Mouse (Mus musculus) kidney, adult 8-10 months (tissue): ENCODE data around the gene Sik2.

Experiments
- DNase-seq, 2 experiments: peaks; one replicate each; pipeline ENCODE4 v3.0.0; 2022

Gene Sik2

DNA sequence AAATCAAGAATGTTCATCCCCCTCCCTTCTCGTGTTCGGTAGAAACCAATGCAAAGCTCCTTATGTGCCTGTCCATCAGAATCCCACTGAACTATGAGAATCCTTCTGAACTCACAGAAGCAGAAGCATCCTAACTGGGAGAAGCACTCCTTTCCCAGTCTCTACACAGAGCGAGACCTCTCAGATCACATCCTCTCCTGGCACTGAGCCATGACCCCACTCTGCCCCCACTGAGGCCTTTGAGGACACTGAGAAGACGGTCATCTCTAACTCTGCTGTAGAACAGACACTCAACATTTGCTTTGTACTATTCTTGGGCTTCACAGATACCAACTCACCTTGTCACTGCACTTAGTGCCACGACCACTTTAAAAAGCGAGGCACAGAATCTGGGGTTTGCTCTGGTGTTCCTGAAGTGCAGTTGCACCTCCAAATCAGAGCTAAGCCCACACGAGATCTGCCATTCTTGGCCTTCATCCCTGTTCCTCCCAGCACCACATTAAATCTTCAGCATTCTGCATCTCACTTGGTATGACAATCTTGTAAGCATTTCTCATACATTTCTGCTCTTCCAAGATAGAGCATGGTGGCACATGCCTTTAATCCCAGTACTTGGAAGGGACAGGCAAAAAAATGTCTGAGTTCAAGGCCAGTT, 96.9 kb downstream of the Sik2 start:
- DNase-seq: no peak

DNA sequence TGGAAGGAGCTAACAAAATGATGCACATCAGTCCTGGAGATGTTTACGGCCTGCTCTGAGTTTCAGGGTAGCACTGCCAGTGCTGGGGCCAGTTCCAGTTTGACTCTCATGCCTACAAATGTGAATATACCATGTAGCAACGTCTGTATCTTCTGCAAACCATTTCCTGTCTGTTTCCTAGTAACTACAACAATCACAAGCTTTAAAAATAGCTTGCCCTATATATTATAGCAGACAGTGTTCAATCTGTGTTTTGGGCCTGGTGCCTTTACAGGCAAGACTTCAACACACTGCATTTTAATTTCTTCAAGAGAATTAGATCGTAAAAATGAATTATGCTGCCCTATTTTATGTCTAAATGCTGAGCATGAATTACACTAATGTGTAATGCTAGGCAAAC, 103.6 kb downstream of the Sik2 start:
- no peak for DNase-seq

DNA sequence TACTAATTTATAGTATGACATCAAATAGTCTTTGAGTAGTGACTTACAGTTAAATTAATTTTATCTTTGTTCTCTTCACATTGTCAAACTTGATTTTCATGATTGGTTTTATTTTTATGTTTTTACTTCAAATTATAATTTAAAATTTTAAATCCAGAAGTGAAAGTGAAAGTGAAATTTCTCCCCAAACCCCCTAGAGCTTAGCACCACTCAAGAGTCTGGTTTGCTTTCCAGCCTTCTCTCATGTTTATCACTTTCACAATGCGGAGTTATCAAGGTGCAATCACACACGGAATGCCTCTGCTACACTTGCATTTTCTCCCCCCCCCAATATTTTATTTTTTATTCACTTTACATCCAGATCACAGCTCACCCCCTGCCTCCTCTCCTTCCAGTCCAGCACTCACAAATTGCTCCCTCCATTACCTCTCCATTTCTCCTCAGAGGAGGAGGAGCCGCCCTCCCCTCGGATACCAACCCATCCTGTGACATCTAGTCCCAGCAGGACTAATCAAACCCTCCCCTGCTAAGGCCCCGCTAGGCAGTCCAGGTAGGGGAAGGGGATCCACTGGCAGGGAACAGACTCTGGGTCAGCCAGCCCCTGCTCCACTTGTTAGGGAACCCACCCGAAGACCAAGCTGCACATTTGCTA, 104.6 kb downstream of the Sik2 start:
- no peak for DNase-seq

DNA sequence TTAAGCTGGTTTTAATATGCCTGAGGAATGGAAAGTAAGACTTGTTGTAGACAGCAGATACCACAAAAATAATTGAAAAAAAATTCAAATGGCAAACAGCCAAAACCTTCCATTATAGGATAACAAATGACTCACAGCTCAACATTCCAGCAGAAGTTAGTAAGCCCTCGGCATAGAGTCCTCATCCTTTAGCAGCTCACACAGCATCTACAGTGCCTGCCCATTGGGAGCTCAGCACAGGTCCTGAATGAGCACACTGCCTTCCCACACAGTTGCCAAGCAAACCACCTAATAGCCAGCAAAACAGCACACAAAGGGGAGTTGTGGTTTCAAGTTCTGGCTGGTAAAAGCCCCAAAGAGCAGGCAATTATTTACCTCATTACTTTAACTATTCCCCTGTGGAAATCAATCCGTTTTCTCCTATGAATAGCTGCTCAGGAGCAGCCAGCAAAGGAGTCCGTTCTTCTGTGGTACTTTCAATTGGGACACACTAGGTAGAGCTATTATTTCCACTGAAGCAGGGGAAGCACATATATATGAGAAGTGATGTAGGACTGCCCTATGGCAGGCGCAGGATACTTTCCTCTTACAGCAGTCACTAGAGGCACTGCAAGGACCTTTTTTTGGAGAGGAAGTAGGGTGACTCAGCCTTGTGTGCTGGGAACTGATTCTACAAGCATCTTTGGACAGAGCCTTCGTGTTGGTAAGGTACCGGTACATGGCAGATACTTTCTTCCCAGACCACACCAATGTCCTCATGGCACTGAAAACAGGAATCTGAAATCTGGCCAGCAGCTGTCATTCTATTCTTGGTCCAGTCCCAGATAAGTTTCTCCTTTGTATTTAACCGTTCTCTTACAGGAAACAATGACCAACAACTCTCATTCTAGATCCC, 108.6 kb downstream of the Sik2 start:
- DNase-seq: no peak

DNA sequence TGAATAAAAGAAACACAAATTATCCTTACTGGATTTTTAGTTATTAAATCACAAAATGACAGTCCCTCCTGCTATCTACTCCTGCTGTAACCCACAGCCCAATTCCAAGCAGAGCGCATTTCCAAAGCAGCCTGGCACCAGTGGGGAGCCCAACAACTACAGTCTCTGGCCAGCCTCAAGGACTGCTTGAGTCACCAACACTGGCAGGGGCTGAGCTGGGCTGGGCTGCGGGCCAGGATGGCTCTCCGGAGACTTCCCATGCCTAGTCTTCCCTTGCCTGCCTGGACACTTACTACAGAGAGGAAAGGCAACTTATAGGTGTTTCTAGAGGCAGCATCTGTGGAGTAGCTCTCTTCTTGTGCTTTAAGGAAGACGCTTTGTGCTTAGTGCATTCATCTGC, 115.2 kb downstream of the Sik2 start:
- no peak for DNase-seq

DNA sequence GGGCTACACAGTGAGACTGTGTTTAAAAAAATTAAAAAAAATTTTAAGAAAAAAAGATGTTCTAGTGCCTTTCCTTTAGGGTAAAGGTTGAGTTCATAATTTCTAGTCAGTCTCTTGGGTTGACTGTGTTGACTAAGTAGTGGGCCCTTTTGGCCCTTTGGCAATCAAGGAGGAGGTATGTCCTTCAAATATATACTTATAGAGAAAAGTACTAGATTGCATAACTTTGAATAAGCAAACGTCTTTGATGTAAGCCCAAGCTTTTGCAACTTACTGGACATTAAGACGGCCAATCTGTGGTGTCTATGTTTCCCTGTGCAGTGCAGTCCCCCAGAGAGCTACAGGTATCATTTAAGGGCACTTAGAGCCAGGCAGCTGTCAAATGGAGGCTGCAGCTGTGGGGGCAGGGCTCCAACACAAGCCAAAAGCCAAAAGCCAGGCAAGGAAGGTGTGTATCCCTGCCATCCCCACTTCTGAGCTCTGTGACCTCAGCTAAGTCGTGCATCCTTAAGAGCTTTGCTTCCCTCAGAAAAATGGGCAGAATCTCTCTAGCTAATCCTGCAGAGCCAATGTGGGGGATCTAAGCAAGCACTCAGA, 118.3 kb downstream of the Sik2 start:
- DNase-seq: no peak

DNA sequence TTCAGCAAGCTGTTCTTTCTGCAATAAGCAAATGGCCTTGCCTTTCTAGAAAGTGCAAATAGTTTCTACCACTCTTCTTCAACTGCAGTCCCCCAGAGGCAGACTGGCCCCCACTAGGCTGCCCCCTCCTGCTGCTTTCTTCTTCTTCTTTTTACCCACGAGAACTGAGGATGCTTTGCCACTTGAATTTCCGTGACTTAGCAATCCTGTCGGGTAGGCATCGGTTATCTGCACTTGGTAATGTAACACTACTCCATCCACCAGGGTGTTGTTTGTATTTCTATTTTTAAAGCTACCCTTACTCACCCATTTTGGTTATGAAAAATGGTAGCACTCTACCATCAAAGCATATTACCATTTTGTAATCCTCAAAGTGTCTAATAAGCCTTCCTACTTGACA, 118.9 kb downstream of the Sik2 start:
- DNase-seq: no peak

DNA sequence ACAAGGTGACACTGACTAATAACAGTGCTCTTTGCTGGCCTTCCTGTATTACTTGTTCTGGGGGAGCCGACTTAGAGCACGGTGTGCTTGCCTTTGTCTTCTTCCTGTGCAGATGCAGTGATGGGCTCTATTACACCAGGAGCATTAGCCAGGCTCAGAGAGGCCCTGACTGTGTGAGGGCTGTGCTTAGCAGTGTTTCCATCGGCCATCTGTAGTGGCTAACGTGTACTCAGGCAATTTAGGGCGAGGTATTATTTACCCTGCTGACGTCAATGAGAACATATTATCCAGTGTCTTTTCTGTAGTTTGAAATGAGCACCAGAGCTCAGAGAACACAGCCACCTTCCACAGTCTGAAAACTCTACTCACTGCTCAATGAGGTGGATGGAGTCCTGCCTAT, 119.7 kb downstream of the Sik2 start:
- DNase-seq: no peak

DNA sequence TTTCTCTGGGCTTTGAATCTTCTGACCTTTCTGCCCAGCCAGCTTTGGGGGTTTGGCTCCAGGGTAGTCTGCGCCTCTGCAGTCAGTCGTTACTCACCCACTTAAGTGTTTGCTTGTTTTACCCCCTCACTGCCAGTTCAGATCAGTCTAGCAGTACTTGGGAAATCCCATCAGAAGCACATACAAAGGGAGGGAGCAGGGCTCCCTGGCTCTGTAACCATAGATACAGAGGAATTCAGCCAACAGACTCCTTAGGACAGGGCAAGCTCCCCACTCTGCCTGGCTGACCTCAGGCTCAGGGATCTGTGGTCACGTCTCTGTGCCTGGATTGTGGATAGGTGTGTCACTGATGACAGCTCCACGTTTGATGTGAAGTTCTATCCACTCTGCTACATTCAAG, 121.5 kb downstream of the Sik2 start:
- no peak for DNase-seq

DNA sequence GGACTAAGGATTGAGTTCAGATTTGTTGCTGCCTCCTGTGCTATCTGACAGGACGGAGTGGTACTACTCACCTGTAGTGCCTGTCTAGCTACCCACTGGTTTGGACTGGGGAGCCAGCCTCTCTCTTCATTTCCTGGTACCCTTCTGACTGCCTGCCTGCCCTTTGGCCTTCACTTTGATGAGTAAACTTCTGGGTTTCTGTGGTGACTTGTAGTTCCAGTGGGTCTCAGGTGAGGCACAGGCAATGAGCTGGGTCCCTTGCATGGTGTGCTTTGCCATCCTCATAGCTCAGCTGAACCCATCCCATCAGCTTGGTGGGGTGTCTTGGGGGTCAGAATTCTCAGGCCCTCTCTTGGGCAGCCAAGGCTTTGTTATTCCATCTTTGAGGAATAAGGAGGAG, 122.0 kb downstream of the Sik2 start:
- no peak for DNase-seq

DNA sequence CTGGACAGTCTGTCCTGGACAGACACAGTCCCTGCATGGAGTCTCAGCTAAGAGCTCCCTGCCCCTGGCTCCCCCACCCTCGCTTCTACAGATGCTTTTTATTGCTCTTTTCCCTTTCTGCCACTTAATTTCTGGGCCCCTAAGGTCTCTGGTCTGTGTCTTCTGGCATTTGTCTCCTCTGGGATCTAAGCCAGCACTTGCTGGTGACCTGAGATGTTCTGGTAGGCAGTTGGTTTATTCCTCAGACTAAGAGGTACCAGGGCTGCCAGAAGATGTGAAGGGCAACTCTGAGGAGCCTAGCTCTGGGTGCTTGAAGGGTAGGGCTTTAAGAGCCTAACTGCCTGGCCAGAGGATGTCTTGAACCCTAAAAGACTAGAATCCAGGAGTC, 123.3 kb downstream of the Sik2 start:
- peak; percentile 35 to 49 for DNase-seq

DNA sequence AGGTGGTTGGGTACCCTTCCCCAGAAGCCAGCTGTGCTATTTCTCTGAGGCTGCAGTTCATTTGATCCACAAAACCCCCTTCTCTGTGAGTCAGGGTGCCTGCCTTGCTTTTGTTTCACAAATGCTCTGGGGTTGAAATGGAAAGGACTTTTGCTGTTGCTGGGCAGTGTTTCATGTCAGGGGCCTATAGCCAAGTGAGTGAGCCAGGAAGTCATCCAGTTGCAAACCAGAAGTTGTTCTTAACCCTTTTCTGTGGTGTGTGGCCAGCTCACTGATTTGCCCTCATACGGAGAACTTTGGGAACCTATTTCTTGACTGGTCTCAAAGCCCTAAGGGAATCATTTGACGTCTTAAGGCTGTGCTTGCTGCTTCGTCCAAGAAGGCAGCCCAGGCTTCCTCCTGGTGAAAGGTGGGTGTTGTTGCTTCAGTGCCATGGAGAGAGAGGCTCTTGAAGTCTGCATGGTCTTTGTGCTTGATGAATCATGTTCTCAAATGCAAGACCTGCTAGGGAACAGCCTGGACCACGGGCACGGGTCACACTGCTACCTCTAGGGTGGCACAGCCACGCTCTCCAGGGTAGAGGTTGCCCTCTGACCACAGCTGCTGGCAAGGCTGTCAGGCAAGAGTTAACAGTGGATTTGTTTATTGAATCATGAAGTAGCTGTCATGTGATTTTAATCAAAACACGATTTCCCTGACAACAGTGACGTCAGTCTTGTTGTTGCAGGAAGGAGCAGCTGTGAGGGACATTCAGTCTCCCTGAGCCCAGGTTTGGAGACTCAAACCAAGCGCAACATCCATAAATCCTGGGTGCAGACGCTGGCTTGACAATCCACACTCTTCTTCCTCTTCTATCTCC, 123.9 kb downstream of the Sik2 start:
- peak; percentile 86 to 91 for DNase-seq

DNA sequence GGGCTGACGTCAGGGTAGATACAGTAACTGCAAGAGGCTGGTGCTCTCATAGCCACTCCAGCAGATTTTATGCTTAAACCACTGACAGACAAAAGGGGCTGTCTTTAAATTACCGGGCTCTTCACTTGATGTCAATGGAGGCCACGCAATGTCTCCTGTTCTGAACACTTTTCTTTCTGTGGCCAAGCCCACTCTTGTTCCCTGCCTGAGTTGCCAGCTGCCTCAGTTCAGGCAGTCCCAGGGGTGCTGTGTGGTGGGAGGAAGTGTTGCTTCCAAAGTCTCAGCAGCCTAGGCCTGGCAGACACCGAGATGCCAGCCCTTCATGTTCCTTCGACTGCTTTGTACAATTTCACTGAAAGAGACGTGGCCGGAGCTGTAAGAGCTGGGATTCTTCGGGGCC, 124.8 kb downstream of the Sik2 start:
- DNase-seq: no peak

DNA sequence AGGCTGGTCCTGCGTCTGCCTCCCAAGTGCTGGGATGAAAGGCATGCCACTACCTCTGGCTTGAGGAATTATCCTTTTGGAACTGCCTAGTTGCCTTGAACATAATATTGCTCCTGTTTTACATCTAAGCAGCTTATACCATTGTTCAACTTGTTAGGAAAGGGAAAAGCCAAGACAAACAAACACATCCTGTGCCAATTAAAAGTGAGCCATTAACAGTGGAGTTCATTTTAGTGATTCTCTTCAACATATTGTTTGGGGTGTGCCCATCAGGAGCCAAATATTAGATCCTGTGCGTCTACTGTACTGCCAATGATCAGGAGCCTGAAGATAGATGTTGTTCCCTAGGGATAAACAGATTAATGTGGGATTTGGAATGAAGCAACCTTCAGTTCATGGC, 126.7 kb downstream of the Sik2 start:
- DNase-seq: no peak

DNA sequence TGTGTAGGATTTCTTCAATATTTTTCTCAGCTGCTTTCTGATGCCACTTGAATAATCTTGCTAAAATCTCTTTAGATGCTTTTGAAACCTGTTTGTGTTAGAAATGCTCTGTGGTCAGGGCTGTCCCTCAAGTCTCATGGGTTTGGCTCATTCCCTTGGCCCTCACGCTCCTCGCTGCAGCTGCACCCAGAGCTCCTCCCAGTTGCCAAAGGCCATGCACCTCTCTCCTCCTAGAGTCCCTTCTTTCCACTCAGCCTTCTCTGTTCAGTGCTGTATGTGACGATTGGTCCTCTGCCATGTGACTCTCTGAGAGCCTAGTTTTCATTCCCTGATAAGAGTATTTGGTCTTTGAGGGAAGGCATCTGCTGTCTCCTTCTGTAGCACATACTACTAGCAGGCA, 131.4 kb downstream of the Sik2 start:
- DNase-seq: no peak

DNA sequence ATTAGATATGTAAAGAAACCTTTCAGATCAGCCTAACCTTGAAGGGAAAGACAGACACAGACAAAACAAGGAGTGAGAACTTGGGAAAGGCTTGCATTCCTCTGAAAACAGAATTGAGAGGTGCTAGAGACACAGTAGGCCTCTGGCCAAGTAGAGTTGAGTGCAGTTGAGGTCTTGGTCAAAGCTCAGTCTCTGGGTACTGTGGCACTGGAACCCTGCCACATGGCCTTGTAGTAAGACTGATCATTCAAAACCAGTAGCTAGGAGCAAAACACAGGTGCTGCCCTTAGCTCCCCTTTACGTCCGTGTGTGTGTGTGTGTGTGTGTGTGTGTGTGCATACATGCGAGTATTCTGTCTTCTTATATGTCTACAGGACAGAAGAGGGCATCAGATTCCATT, 132.6 kb downstream of the Sik2 start:
- peak; percentile 88 to 90 for DNase-seq

DNA sequence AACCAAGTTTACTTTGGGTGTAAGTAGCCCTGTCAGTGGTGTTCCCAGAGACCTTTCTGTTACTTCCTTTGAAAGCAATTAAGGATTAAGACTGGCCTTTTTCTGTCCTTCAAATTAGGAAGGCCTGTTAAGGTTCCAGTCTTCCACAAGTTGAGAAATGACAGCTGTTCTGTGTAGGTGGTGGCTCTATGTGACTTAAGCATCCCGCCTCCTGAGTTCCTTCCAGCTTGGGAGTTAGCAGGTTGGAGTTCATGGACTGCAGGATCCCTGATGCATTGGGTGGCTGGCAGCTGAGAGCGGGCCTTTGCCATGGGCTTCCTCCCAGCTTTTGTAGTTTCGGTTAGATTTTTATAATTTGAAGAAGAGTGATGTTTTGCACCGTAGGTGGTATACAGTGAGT, 133.4 kb downstream of the Sik2 start:
- no peak for DNase-seq

DNA sequence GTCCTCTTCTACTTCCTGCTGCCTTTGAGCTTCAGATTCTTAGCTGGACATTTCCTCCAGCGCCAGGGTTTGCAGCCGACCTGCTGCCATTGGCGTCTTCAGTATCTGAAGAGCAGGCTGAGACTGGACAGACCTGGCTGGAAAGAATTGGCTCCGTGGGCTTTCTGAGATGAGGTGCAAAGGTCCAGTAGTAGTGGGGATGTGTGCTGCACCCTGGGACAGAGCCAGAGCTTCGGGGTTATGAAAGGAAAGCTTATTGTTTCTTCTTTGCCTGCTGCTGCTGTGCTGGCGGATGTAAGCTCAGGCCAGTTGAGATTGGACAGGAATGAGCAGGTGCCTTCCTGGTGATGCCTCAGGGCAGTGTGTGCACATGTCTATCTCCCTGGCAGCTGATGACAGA, 134.8 kb downstream of the Sik2 start:
- DNase-seq: peak; percentile 65 to 77

DNA sequence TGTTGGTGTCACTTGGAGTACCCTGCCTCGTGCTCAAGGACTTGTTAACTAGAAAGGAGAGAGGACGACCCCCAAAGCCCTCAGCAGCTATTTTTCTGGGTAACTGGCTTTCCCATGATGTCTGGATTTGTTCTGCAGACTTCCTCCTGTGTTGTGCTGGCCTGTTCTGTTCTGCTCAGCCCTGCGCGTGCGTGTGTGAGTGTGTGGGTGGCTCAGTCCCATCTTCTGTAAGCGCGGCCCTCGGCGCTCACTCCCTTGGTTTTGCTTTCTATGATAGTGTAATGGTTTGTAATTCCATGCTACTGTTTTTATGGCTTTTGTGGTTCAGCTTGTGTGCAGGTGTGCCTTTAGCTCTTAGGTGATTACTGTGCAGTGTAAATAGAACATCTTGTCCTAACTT, 135.7 kb downstream of the Sik2 start:
- DNase-seq: no peak

DNA sequence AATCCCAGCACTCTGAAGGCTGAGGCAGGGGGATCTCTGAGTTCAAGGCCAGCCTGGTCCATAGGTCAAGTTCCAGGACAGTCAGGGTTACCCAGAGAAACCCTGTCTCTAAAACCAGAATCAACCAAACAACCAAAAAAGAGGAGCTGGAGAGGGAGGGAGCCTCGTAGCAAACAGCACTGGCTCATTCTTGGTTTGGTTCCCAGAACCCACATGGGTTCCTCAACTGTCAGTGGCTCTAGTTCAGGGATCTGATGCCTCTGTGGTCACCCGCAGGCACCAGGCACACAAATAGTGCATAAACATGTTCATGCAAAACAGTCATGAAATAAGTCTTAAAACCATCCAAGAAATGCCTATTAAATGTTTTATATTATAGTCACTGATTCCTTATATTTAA, 140.7 kb downstream of the Sik2 start:
- DNase-seq: no peak

DNA sequence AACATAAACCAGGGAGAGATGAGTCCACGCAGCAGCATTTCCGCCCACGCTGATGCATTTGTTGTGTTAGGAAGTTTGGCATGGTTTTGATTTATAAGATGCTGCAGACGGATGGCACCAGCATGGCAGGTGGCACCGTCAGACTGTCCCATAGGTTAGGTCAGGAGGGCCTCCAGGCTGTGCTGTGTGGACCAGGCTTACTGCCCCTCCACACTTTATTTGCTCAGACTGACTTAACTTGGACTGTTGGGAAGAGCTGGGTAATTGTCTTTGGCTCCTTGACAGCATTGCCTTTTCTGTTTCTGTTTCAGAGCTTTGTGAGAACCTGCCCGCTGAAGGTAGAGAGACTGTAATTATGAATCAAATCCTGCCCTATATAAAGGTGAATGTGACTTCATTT, 141.9 kb downstream of the Sik2 start:
- DNase-seq: no peak

DNA sequence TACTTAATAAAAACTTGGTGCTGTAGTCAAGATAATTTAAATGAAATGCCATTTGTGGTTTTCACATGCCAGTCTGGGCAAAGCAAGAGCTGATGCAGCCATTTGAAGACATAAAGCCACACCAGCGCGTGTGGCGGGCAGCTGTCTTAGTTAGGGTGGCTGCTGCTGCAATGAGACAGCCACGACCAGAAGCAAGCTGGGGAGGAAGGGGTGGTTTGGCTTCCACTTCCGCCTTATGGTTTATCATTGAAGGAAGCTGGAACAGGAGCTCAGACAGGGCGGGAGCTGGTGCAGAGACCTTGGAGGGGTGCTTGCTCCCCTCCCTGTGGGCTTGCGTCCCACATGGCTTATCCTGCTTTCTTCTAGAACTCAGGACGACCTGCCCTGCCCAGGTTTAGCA, 143.1 kb downstream of the Sik2 start:
- no peak for DNase-seq

DNA sequence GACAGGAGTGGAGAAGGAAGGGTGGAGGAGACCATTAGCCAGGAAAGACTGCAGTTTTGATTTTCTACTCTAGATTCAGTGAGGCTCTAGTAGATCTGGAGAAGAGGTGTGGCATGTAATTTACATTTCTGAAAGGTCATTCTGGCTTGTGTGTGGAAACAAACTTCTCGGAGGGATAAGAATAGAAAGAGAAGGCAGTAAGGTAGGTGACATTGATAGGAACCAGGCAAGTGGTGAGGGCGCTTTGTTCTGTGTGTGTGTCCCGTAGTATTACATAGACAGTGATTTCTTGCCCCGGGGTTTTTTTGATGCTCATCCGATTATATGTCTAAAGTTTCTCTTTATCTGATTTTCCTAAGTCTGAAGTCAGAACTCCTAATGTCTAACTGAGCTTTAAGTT, 144.0 kb downstream of the Sik2 start:
- no peak for DNase-seq
